ENCODE assay signal across 8 mouse cellular contexts in the genomic region with DNA sequence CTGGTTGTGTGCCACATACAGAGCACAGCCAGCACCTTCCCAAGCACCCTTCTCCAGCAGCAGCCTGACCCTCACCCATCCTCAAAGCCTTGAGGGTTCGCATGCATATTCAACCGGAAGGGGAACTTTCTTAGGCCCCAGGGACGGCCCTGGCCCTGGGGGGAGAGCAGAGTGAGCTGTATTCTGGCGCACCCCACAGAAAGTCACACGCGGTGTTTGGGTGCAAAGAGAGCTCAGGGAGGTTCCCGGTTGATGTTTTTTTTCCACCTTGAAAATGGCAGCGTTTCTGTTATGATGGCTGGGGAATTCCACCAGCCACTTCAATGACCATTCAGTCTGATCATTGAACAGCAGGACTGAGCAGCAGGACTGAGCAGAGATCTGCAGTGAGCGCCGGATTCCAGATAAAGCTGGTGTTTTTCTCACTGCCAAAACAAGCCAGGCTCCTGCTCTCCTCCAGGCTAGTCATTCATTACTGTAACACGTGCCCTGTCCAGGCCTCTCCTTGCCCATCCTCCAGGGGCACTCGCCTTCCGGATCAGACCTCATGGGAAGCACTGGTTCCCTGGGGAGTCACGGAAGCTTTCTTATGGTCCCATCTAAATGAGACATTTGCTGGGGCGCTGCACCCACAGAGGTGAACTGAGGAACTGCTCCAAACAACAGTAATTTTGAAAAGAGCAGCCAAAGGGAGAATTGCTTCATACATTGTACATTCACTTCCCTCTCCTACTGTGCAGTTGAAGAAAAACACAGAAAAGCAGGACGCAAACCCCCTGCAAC. TPM values are rescaled to one million over a fixed set of nuclear protein-coding genes. Genes with fewer than 3 reads are reported as not detected.
DNase-seq lines count a peak whose midpoint lies in the region; ATAC-seq and TF ChIP-seq lines count a peak whose summit lies in the region.

No protein-coding gene starts in this region.

- H3K9me3 ChIP-seq in lung, embryonic 16.5 days (ENCODE audit: control insufficient read depth, low read length), result no peaks in the 10 kb centered on the region

- H3K27ac ChIP-seq in lung, embryonic 16.5 days (ENCODE audit: low read length), result no peak overlapping the region
- H3K27ac ChIP-seq in thymus, adult 2 months (ENCODE audit: control insufficient read depth, insufficient read depth, low read length), result peak overlapping the region; percentile 71

- 28% methylated on average over 16 of the region's 16 CpGs for WGBS in lung, embryonic 16.5 days
- WGBS in thymus, adult 2 months, result 9% methylated on average over 16 of the region's 16 CpGs

- H3K4me1 ChIP-seq in lung, embryonic 16.5 days (replicated peaks; ENCODE audit: control insufficient read depth, insufficient read depth, low read length), result peaks cover 3% of the 10 kb centered on the region; the same call in 1 of the 2 replicates
- H3K4me1 ChIP-seq in thymus, adult 2 months (replicated peaks; ENCODE audit: control insufficient read depth, insufficient read depth, low read length), result peaks cover 37% of the 10 kb centered on the region

- peak; percentile 95 for DNase-seq in heart, adult 11 months
- no peak for DNase-seq in heart, adult 9 months (ENCODE audit: low spot score in 2 of 2)
- peak; percentile 53 for DNase-seq in T-cell, adult 2 months (ENCODE audit: low spot score)
- peak; percentile 54 for DNase-seq in kidney, adult 18-20 months
- peak; percentile 32 for DNase-seq in thymus, adult 2 months
- no peak for DNase-seq in right cerebral cortex, postnatal 36 days (ENCODE audit: low spot score in 2 of 2)
- DNase-seq in layer of hippocampus, adult 9-11 months, result no peak

- H3K4me2 ChIP-seq in lung, embryonic 16.5 days (ENCODE audit: low read depth, low read length), result no peak overlapping the region

- no peak for TF ChIP-seq POLR2A in thymus, adult 2 months (IDR thresholded peaks at IDR 0.05; ENCODE audit: control insufficient read depth, extremely low read depth, insufficient read depth, low read length, poor library complexity)

- H3K4me3 ChIP-seq in lung, embryonic 16.5 days (ENCODE audit: low read length), result no peak overlapping the region
- peak overlapping the region; percentile 40 for H3K4me3 ChIP-seq in thymus, adult 2 months (ENCODE audit: control insufficient read depth, insufficient read depth, low read length)

- H3K9ac ChIP-seq in lung, embryonic 16.5 days (ENCODE audit: low read length), result no peak overlapping the region

- no peaks in the 10 kb centered on the region for H3K36me3 ChIP-seq in lung, embryonic 16.5 days (ENCODE audit: control insufficient read depth, insufficient read depth, low read length)
- H3K36me3 ChIP-seq in thymus, adult 2 months (ENCODE audit: control insufficient read depth, insufficient read depth, low read length), result no peaks in the 10 kb centered on the region

- no peak for TF ChIP-seq CTCF in thymus, adult 2 months (IDR thresholded peaks at IDR 0.05; ENCODE audit: borderline replicate concordance, control insufficient read depth, extremely low read depth, insufficient read depth, low read length, poor library complexity)

- peak; percentile 30; the same call in 1 of the 2 replicates for ATAC-seq in lung, embryonic 16.5 days (ENCODE audit: low read depth)

- H3K27me3 ChIP-seq in lung, embryonic 16.5 days (ENCODE audit: control insufficient read depth, insufficient read depth, low read depth, low read length), result no peaks in the 10 kb centered on the region
- no peaks in the 10 kb centered on the region for H3K27me3 ChIP-seq in thymus, adult 2 months (ENCODE audit: control insufficient read depth, insufficient read depth, low read length)

RNA-seq across cellular contexts. Expression of a gene that starts 6.0 kb away (rescaled TPM):
- 5.7 and 5.9 TPM in 2 replicates for polyA plus RNA-seq in lung, embryonic 16.5 days (2015; fragmentation: Nextera tagmentation; extraction: Ambion mirVana)
- 106 and 120 TPM in 2 replicates for polyA plus RNA-seq in thymus, adult 2 months (2012; rRNA removed)

RNA-seq across cellular contexts. Expression of a gene that starts 41.5 kb away (rescaled TPM):
- 22.1 and 26.0 TPM in 2 replicates for polyA plus RNA-seq in lung, embryonic 16.5 days (2015; fragmentation: Nextera tagmentation; extraction: Ambion mirVana)
- 71.7 and 79.0 TPM in 2 replicates for polyA plus RNA-seq in thymus, adult 2 months (2012; rRNA removed)

Comparison
In these comparisons a context has a peak if more than half of its experiments do, and no peak if none do; other contexts are left out.
1. DNase-seq: peak in heart, adult 11 months (single experiment), T-cell, adult 2 months (single experiment), kidney, adult 18-20 months (single experiment) and thymus, adult 2 months (single experiment); none in heart, adult 9 months (0 of 2), right cerebral cortex, postnatal 36 days (0 of 2) and layer of hippocampus, adult 9-11 months (single experiment).
2. RNA of a gene that starts 6.0 kb away (polyA plus RNA-seq): 106 to 120 TPM in thymus, adult 2 months; 5.7 to 5.9 TPM in lung, embryonic 16.5 days; every median in the first group is over 10 times any median in the second.